8 mouse cellular contexts compared by ENCODE assay signal in genomic region chr10:7590792-7591191, GRCm38 (mm10). TPM values are rescaled to one million over a fixed set of nuclear protein-coding genes. Genes with fewer than 3 reads are reported as not detected.
DNase-seq lines count a peak whose midpoint lies in the region; ATAC-seq and TF ChIP-seq lines count a peak whose summit lies in the region.

No protein-coding gene starts in this region.

- DNase-seq in left cerebral cortex, adult 2 months (ENCODE audit: extremely low spot score in 1 of 2, low spot score in 2 of 2), result no peak
- DNase-seq in left cerebral cortex, postnatal 36 days (ENCODE audit: low spot score in 2 of 2), result no peak
- DNase-seq in intestine, embryonic 14.5 days (ENCODE audit: low spot score), result no peak
- DNase-seq in ovary, postnatal 10 days (ENCODE audit: low spot score), result no peak
- no peak for DNase-seq in cerebellum, adult 18-20 months
- DNase-seq in layer of hippocampus, postnatal 14 days (ENCODE audit: low spot score in 2 of 2), result no peak

- no peaks in the 10 kb centered on the region for H3K9me3 ChIP-seq in embryonic facial prominence, embryonic 12.5 days
- H3K9me3 ChIP-seq in intestine, embryonic 14.5 days (ENCODE audit: control insufficient read depth, low read length), result no peaks in the 10 kb centered on the region
- no peaks in the 10 kb centered on the region for H3K9me3 ChIP-seq in neural tube, embryonic 12.5 days

- peak overlapping the region; percentile 58; the same call in 1 of the 2 replicates for H3K9ac ChIP-seq in embryonic facial prominence, embryonic 12.5 days
- H3K9ac ChIP-seq in intestine, embryonic 14.5 days (ENCODE audit: low read length), result no peak overlapping the region
- peak overlapping the region; percentile 79 for H3K9ac ChIP-seq in neural tube, embryonic 12.5 days

- peak overlapping the region; percentile 96 for H3K4me3 ChIP-seq in left cerebral cortex, adult 2 months
- peak overlapping the region; percentile 66 for H3K4me3 ChIP-seq in embryonic facial prominence, embryonic 12.5 days
- H3K4me3 ChIP-seq in intestine, embryonic 14.5 days (ENCODE audit: low read depth, low read length), result peak overlapping the region; percentile 61
- peak overlapping the region; percentile 80 for H3K4me3 ChIP-seq in neural tube, embryonic 12.5 days

- ATAC-seq in embryonic facial prominence, embryonic 12.5 days (ENCODE audit: insufficient number of reproducible peaks, insufficient read depth, low FRiP score, low TSS enrichment), result no peak
- no peak for ATAC-seq in intestine, embryonic 14.5 days (replicated peaks; ENCODE audit: low FRiP score, low TSS enrichment, low read depth)
- ATAC-seq in neural tube, embryonic 12.5 days (ENCODE audit: low FRiP score, low read depth), result no peak

- peaks cover 19% of the 10 kb centered on the region for H3K27me3 ChIP-seq in embryonic facial prominence, embryonic 12.5 days
- H3K27me3 ChIP-seq in intestine, embryonic 14.5 days (replicated peaks; ENCODE audit: control insufficient read depth, insufficient read depth, low read length), result peaks cover 19% of the 10 kb centered on the region
- peaks cover 10% of the 10 kb centered on the region for H3K27me3 ChIP-seq in neural tube, embryonic 12.5 days (replicated peaks)

- whole genome bisulfite sequencing in embryonic facial prominence, embryonic 12.5 days, result 5% methylated on average over 8 of the region's 8 CpGs
- 2% methylated on average over 8 of the region's 8 CpGs for WGBS in intestine, embryonic 14.5 days
- WGBS in neural tube, embryonic 12.5 days, result 9% methylated on average over 8 of the region's 8 CpGs

- intact Hi-C loops in left cerebral cortex, adult 2 months (cut with DNase I), result no loop called here
- intact Hi-C loops in left cerebral cortex, postnatal 36 days (cut with DNase I), result no loop called here

- no peak overlapping the region for H3K27ac ChIP-seq in left cerebral cortex, adult 2 months
- no peak overlapping the region for H3K27ac ChIP-seq in embryonic facial prominence, embryonic 12.5 days
- H3K27ac ChIP-seq in intestine, embryonic 14.5 days (ENCODE audit: low read depth), result no peak overlapping the region
- no peak overlapping the region for H3K27ac ChIP-seq in neural tube, embryonic 12.5 days

- H3K36me3 ChIP-seq in embryonic facial prominence, embryonic 12.5 days, result no peaks in the 10 kb centered on the region
- no peaks in the 10 kb centered on the region for H3K36me3 ChIP-seq in intestine, embryonic 14.5 days (ENCODE audit: control insufficient read depth, insufficient read depth, low read length)
- no peaks in the 10 kb centered on the region for H3K36me3 ChIP-seq in neural tube, embryonic 12.5 days

- peak overlapping the region; percentile 100 for H3K4me2 ChIP-seq in embryonic facial prominence, embryonic 12.5 days (replicated peaks)
- H3K4me2 ChIP-seq in intestine, embryonic 14.5 days (ENCODE audit: low read length), result peak overlapping the region; percentile 96
- H3K4me2 ChIP-seq in neural tube, embryonic 12.5 days (replicated peaks), result peak overlapping the region; percentile 99

- no peak for TF ChIP-seq CTCF in left cerebral cortex, adult 2 months (IDR thresholded peaks at IDR 0.05)

- H3K4me1 ChIP-seq in embryonic facial prominence, embryonic 12.5 days, result peaks cover 3% of the 10 kb centered on the region; the same call in 1 of the 2 replicates
- peaks cover 8% of the 10 kb centered on the region for H3K4me1 ChIP-seq in intestine, embryonic 14.5 days (replicated peaks; ENCODE audit: control insufficient read depth, insufficient read depth, low read length)
- peaks cover 17% of the 10 kb centered on the region for H3K4me1 ChIP-seq in neural tube, embryonic 12.5 days

RNA-seq across cellular contexts. Expression of gene Lrp11, which starts 1.2 kb away (rescaled TPM):
- 100 to 1,000 TPM; 149 TPM for total RNA-seq in left cerebral cortex, adult 2 months (2021)
- 100 to 1,000 TPM; 137 to 167 TPM for total RNA-seq in left cerebral cortex, postnatal 36 days (2021)
- 7.3 and 7.7 TPM in 2 replicates for polyA plus RNA-seq in embryonic facial prominence, embryonic 12.5 days (2016; fragmentation: Nextera tagmentation; extraction: Ambion mirVana)
- polyA plus RNA-seq in intestine, embryonic 14.5 days (2014; fragmentation: Nextera tagmentation; extraction: Ambion mirVana), result 6.1 and 7.3 TPM in 2 replicates
- 21.9 and 27.1 TPM in 2 replicates for polyA plus RNA-seq in neural tube, embryonic 12.5 days (2016; fragmentation: Nextera tagmentation; extraction: Ambion mirVana)
- 100 to 1,000 TPM; 161 to 173 TPM for total RNA-seq in layer of hippocampus, postnatal 14 days (2021)
